Mouse (Mus musculus): ENCODE results near the gene Lyrm7.

GRCm38 (mm10) chr11:54861471-54862420 is 1.0 kb upstream of the Lyrm7 start:
- no peak for TF ChIP-seq POLR2A (IDR thresholded peaks at IDR 0.05; ENCODE audit: insufficient read depth, low read depth, low read length)
- no peak for TF ChIP-seq CTCF (IDR thresholded peaks at IDR 0.05; ENCODE audit: insufficient read depth, low read depth, low read length)

All from olfactory bulb, adult 2 months (tissue).